Mouse (Mus musculus) mouse embryonic stem cell (cell line): ENCODE measurements around the gene Htr1b.

Experiments used
- in situ Hi-C, 2 experiments: fragments of 300-500 bp; cut with MboI; formaldehyde crosslinking; loops; 1 replicate in 1 of 2; 3 replicates in 1 of 2; pipeline ENCODE4 v1.14.3; 2019 to 2020; ENCODE audit warnings: low sequenced_read_pairs in 2 of 2, low pct_unique_long_range_greater_than_20kb in 1 of 2, mixed read lengths in 1 of 2; ENCODE audit not compliant: unreplicated experiment in 1 of 2

Gene Htr1b

GRCm38 (mm10) chr9:81633437-81633973 lies at the start of gene Htr1b:
Gene Htr1b (minus strand): TSS chr9:81633828.
- in situ Hi-C loops, result no loop called here

GRCm38 (mm10) chr9:81676716-81677115 lies 43.1 kb upstream of the Htr1b start:
- in situ Hi-C loops, result no loop called here

GRCm38 (mm10) chr9:81637486-81637885 lies 3.9 kb upstream of the Htr1b start:
- in situ Hi-C loops, result no loop called here

GRCm38 (mm10) chr9:81635109-81635508 lies 1.5 kb upstream of the Htr1b start:
- in situ Hi-C loops, result no loop called here

- in situ Hi-C loops, result no loop called here
These were observed 535 bp upstream of the Htr1b start for GRCm38 (mm10) chr9:81634163-81634562.

- in situ Hi-C loops, result no loop called here
These were observed 742 bp downstream of the Htr1b start for GRCm38 (mm10) chr9:81632736-81633436.

GRCm38 (mm10) chr9:81632191-81632735 lies 1.4 kb downstream of the Htr1b start:
- in situ Hi-C loops, result no loop called here

GRCm38 (mm10) chr9:81631581-81632091 lies 2.0 kb downstream of the Htr1b start:
- in situ Hi-C loops, result no loop called here

- in situ Hi-C loops, result no loop called here
These were observed 6.6 kb downstream of the Htr1b start for GRCm38 (mm10) chr9:81626899-81627606.

- in situ Hi-C loops, result no loop called here
These were observed 7.7 kb downstream of the Htr1b start for GRCm38 (mm10) chr9:81625898-81626297.

GRCm38 (mm10) chr9:81622873-81623272 lies 10.8 kb downstream of the Htr1b start:
- in situ Hi-C loops, result no loop called here

GRCm38 (mm10) chr9:81611022-81611421 lies 22.6 kb downstream of the Htr1b start:
- in situ Hi-C loops, result no loop called here
